Mouse (Mus musculus) neural tube, embryonic 10.5 days (tissue): ENCODE measurements around the gene Prmt1.
A peak's percentile ranks its signal among the peaks of the same experiment; 100 is the strongest.

Source experiments
- DNase-seq: peaks from one replicate; pipeline ENCODE4 v3.0.0-alpha.2; 2017; ENCODE audit warnings: low spot score; ENCODE audit errors: extremely low spot score

Gene Prmt1

GRCm38 (mm10) chr7:44981539-44981938 lies 4.8 kb downstream of the Prmt1 start:
- DNase-seq, result no peak

GRCm38 (mm10) chr7:44978300-44978699 lies 8.1 kb downstream of the Prmt1 start:
- no peak for DNase-seq

- no peak for DNase-seq
Measured at GRCm38 (mm10) chr7:44975117-44975419, 11.3 kb downstream of the Prmt1 start.

GRCm38 (mm10) chr7:44974383-44975116 lies 11.8 kb downstream of the Prmt1 start, which contains the start of gene Cpt1c:
TSS of gene Cpt1c (minus strand) at chr7:44974851.
- peak; percentile 83 for DNase-seq

GRCm38 (mm10) chr7:44973415-44974130 lies 12.8 kb downstream of the Prmt1 start:
- no peak for DNase-seq

- no peak for DNase-seq
Measured at GRCm38 (mm10) chr7:44971142-44971541, 15.2 kb downstream of the Prmt1 start.

GRCm38 (mm10) chr7:44970231-44970691 lies 16.1 kb downstream of the Prmt1 start:
- DNase-seq, result peak; percentile 91

- no peak for DNase-seq
Measured at GRCm38 (mm10) chr7:44966638-44967037, 19.7 kb downstream of the Prmt1 start.

- DNase-seq, result no peak
Measured at GRCm38 (mm10) chr7:44965975-44966374, 20.4 kb downstream of the Prmt1 start.

- DNase-seq, result no peak
Measured at GRCm38 (mm10) chr7:44964990-44965389, 21.4 kb downstream of the Prmt1 start.

GRCm38 (mm10) chr7:44962831-44963230 lies 23.5 kb downstream of the Prmt1 start:
- DNase-seq, result no peak

GRCm38 (mm10) chr7:44962337-44962736 lies 24.0 kb downstream of the Prmt1 start:
- DNase-seq, result no peak

- no peak for DNase-seq
Measured at GRCm38 (mm10) chr7:44960512-44960910, 25.9 kb downstream of the Prmt1 start.

- no peak for DNase-seq
Measured at GRCm38 (mm10) chr7:44959874-44960511, 26.4 kb downstream of the Prmt1 start.

- no peak for DNase-seq
Measured at GRCm38 (mm10) chr7:44959281-44959680, 27.1 kb downstream of the Prmt1 start.

GRCm38 (mm10) chr7:44958208-44958607 lies 28.2 kb downstream of the Prmt1 start:
- no peak for DNase-seq

GRCm38 (mm10) chr7:44957183-44957835 lies 29.1 kb downstream of the Prmt1 start:
- no peak for DNase-seq

- DNase-seq, result no peak
Measured at GRCm38 (mm10) chr7:44956266-44956665, 30.1 kb downstream of the Prmt1 start.

GRCm38 (mm10) chr7:44955628-44956027 lies 30.7 kb downstream of the Prmt1 start:
- no peak for DNase-seq

GRCm38 (mm10) chr7:44954091-44954885 lies 32.1 kb downstream of the Prmt1 start:
- no peak for DNase-seq

- no peak for DNase-seq
Measured at GRCm38 (mm10) chr7:44953561-44953960, 32.8 kb downstream of the Prmt1 start.
